Mouse (Mus musculus): ENCODE results near the gene Krt17. TPM values are rescaled to one million over a fixed set of nuclear protein-coding genes. Genes with fewer than 3 reads are reported as not detected.
"Not testable (repeated sequence)": the region's sequence is repeated elsewhere in the genome, so short reads cannot be mapped to it uniquely, and the experiment has no call there.

The Krt17 gene
- polyA plus RNA-seq (2014; fragmentation: Nextera tagmentation; extraction: Ambion mirVana): 129 and 152 TPM in 2 replicates

GRCm38 (mm10) chr11:100260514-100261234, at the start of gene Krt17:
Gene Krt17 (minus strand): TSS chr11:100261029.
- no peaks in the 10 kb centered on the region for H3K9me3 ChIP-seq (ENCODE audit: control insufficient read depth, low read length)
- DNase-seq (ENCODE audit: low spot score): peak; percentile 69
- peak within 1 kb of the TSS; percentile 2; the same call in 1 of the 2 replicates for H3K4me3 ChIP-seq (ENCODE audit: low read depth, low read length)
- H3K36me3 ChIP-seq (ENCODE audit: control insufficient read depth, insufficient read depth, low read length): no peaks in the 10 kb centered on the region
- H3K27me3 ChIP-seq (replicated peaks; ENCODE audit: control insufficient read depth, insufficient read depth, low read length): no peaks in the 10 kb centered on the region
- H3K27ac ChIP-seq (replicated peaks; ENCODE audit: low read depth, low read length): peak within 1 kb of the TSS; percentile 22; the same call in 1 of the 2 replicates
- no peak for ATAC-seq (ENCODE audit: low read depth)
- H3K9ac ChIP-seq (ENCODE audit: low read depth, low read length): no peak within 1 kb of the TSS
- peak within 1 kb of the TSS; percentile 11; the same call in 1 of the 2 replicates for H3K4me2 ChIP-seq (ENCODE audit: low read depth, low read length)
- no peaks in the 10 kb centered on the region for H3K4me1 ChIP-seq (ENCODE audit: control insufficient read depth, insufficient read depth, low read length)
- WGBS: 72% methylated on average over 21 of the region's 21 CpGs

- H3K36me3 ChIP-seq (ENCODE audit: control insufficient read depth, insufficient read depth, low read length); H3K4me3 ChIP-seq (ENCODE audit: low read depth, low read length); H3K27me3 ChIP-seq (replicated peaks; ENCODE audit: control insufficient read depth, insufficient read depth, low read length); H3K4me2 ChIP-seq (ENCODE audit: low read depth, low read length); ATAC-seq (ENCODE audit: low read depth); H3K9ac ChIP-seq (ENCODE audit: low read depth, low read length); H3K27ac ChIP-seq (replicated peaks; ENCODE audit: low read depth, low read length); H3K4me1 ChIP-seq (ENCODE audit: control insufficient read depth, insufficient read depth, low read length); DNase-seq (ENCODE audit: low spot score); H3K9me3 ChIP-seq (ENCODE audit: control insufficient read depth, low read length): not testable (repeated sequence)
- 94% methylated on average over 6 of the region's 6 CpGs for WGBS
These were observed 47.8 kb upstream of the Krt17 start for GRCm38 (mm10) chr11:100308672-100309071.

GRCm38 (mm10) chr11:100307900-100308299, 47.1 kb upstream of the Krt17 start:
- ATAC-seq (ENCODE audit: low read depth): no peak

GRCm38 (mm10) chr11:100301292-100301691, 40.5 kb upstream of the Krt17 start:
- H3K4me3 ChIP-seq (ENCODE audit: low read depth, low read length): no peak overlapping the region
- H3K4me2 ChIP-seq (ENCODE audit: low read depth, low read length): no peak overlapping the region
- no peak for ATAC-seq (ENCODE audit: low read depth)
- no peak overlapping the region for H3K27ac ChIP-seq (replicated peaks; ENCODE audit: low read depth, low read length)
- no peaks in the 10 kb centered on the region for H3K4me1 ChIP-seq (ENCODE audit: control insufficient read depth, insufficient read depth, low read length)
- no peak for DNase-seq (ENCODE audit: low spot score)
- no peaks in the 10 kb centered on the region for H3K36me3 ChIP-seq (ENCODE audit: control insufficient read depth, insufficient read depth, low read length)
- 88% methylated on average over 5 of the region's 5 CpGs for WGBS
- H3K9ac ChIP-seq (ENCODE audit: low read depth, low read length): no peak overlapping the region
- no peaks in the 10 kb centered on the region for H3K9me3 ChIP-seq (ENCODE audit: control insufficient read depth, low read length)
- no peaks in the 10 kb centered on the region for H3K27me3 ChIP-seq (replicated peaks; ENCODE audit: control insufficient read depth, insufficient read depth, low read length)

More at GRCm38 (mm10) chr11:100307900-100308299, 47.1 kb upstream of the Krt17 start:
- 85% methylated on average over 5 of the region's 5 CpGs for WGBS
- no peak overlapping the region for H3K9ac ChIP-seq (ENCODE audit: low read depth, low read length)
- no peaks in the 10 kb centered on the region for H3K27me3 ChIP-seq (replicated peaks; ENCODE audit: control insufficient read depth, insufficient read depth, low read length)
- H3K27ac ChIP-seq (replicated peaks; ENCODE audit: low read depth, low read length): no peak overlapping the region
- no peak for DNase-seq (ENCODE audit: low spot score)
- no peak overlapping the region for H3K4me2 ChIP-seq (ENCODE audit: low read depth, low read length)
- H3K36me3 ChIP-seq (ENCODE audit: control insufficient read depth, insufficient read depth, low read length): no peaks in the 10 kb centered on the region
- no peaks in the 10 kb centered on the region for H3K9me3 ChIP-seq (ENCODE audit: control insufficient read depth, low read length)
- no peak overlapping the region for H3K4me3 ChIP-seq (ENCODE audit: low read depth, low read length)
- no peaks in the 10 kb centered on the region for H3K4me1 ChIP-seq (ENCODE audit: control insufficient read depth, insufficient read depth, low read length)

GRCm38 (mm10) chr11:100300293-100300692, 39.5 kb upstream of the Krt17 start:
- Histone ChIP-seq H3K27ac (replicated peaks; ENCODE audit: low read depth, low read length) (no peak overlapping the region), H3K4me2 (ENCODE audit: low read depth, low read length) (0 out of 2 replicates have a peak overlapping the region, but pooled peaks have one; percentile 5), H3K27me3 (replicated peaks; ENCODE audit: control insufficient read depth, insufficient read depth, low read length) (no peaks in the 10 kb centered on the region), H3K36me3 (ENCODE audit: control insufficient read depth, insufficient read depth, low read length) (no peaks in the 10 kb centered on the region), H3K9me3 (ENCODE audit: control insufficient read depth, low read length) (no peaks in the 10 kb centered on the region), H3K4me1 (ENCODE audit: control insufficient read depth, insufficient read depth, low read length) (no peaks in the 10 kb centered on the region), H3K9ac (ENCODE audit: low read depth, low read length) (no peak overlapping the region), H3K4me3 (ENCODE audit: low read depth, low read length) (no peak overlapping the region)
- DNase-seq (ENCODE audit: low spot score) (peak; percentile 33), ATAC-seq (ENCODE audit: low read depth) (no peak)
- WGBS: 13% methylated on average over 5 of the region's 5 CpGs

- DNase-seq (ENCODE audit: low spot score) (peak; percentile 57), ATAC-seq (ENCODE audit: low read depth) (peak; percentile 38; the same call in 1 of the 2 replicates)
- H3K4me2 ChIP-seq (ENCODE audit: low read depth, low read length): peak overlapping the region; percentile 43
- no peaks in the 10 kb centered on the region for H3K27me3 ChIP-seq (replicated peaks; ENCODE audit: control insufficient read depth, insufficient read depth, low read length)
- H3K4me1 ChIP-seq (ENCODE audit: control insufficient read depth, insufficient read depth, low read length): no peaks in the 10 kb centered on the region
- no peaks in the 10 kb centered on the region for H3K9me3 ChIP-seq (ENCODE audit: control insufficient read depth, low read length)
- no peaks in the 10 kb centered on the region for H3K36me3 ChIP-seq (ENCODE audit: control insufficient read depth, insufficient read depth, low read length)
- 17% methylated on average over 18 of the region's 18 CpGs for WGBS
- no peak overlapping the region for H3K9ac ChIP-seq (ENCODE audit: low read depth, low read length)
- 0 out of 2 replicates have a peak overlapping the region, but pooled peaks have one; percentile 2 for H3K4me3 ChIP-seq (ENCODE audit: low read depth, low read length)
- no peak overlapping the region for H3K27ac ChIP-seq (replicated peaks; ENCODE audit: low read depth, low read length)
These were observed 37.6 kb upstream of the Krt17 start for GRCm38 (mm10) chr11:100298274-100299036.

- no peak overlapping the region for H3K9ac ChIP-seq (ENCODE audit: low read depth, low read length)
- no peaks in the 10 kb centered on the region for H3K36me3 ChIP-seq (ENCODE audit: control insufficient read depth, insufficient read depth, low read length)
- 0 out of 2 replicates have a peak overlapping the region, but pooled peaks have one; percentile 2 for H3K4me3 ChIP-seq (ENCODE audit: low read depth, low read length)
- H3K4me1 ChIP-seq (ENCODE audit: control insufficient read depth, insufficient read depth, low read length): no peaks in the 10 kb centered on the region
- no peak for DNase-seq (ENCODE audit: low spot score)
- 41% methylated on average over 5 of the region's 5 CpGs for WGBS
- no peak for ATAC-seq (ENCODE audit: low read depth)
- no peak overlapping the region for H3K27ac ChIP-seq (replicated peaks; ENCODE audit: low read depth, low read length)
- H3K9me3 ChIP-seq (ENCODE audit: control insufficient read depth, low read length): no peaks in the 10 kb centered on the region
- H3K27me3 ChIP-seq (replicated peaks; ENCODE audit: control insufficient read depth, insufficient read depth, low read length): no peaks in the 10 kb centered on the region
- peak overlapping the region; percentile 43 for H3K4me2 ChIP-seq (ENCODE audit: low read depth, low read length)
These were observed 37.0 kb upstream of the Krt17 start for GRCm38 (mm10) chr11:100297801-100298200.

GRCm38 (mm10) chr11:100295308-100295707, 34.5 kb upstream of the Krt17 start:
- H3K4me1 ChIP-seq (ENCODE audit: control insufficient read depth, insufficient read depth, low read length): peaks cover 5% of the 10 kb centered on the region
- H3K9me3 ChIP-seq (ENCODE audit: control insufficient read depth, low read length): no peaks in the 10 kb centered on the region
- no peaks in the 10 kb centered on the region for H3K27me3 ChIP-seq (replicated peaks; ENCODE audit: control insufficient read depth, insufficient read depth, low read length)
- H3K4me2 ChIP-seq (ENCODE audit: low read depth, low read length): no peak overlapping the region
- peak; percentile 86 for DNase-seq (ENCODE audit: low spot score)
- no peak overlapping the region for H3K9ac ChIP-seq (ENCODE audit: low read depth, low read length)
- no peaks in the 10 kb centered on the region for H3K36me3 ChIP-seq (ENCODE audit: control insufficient read depth, insufficient read depth, low read length)
- H3K27ac ChIP-seq (replicated peaks; ENCODE audit: low read depth, low read length): no peak overlapping the region
- no peak overlapping the region for H3K4me3 ChIP-seq (ENCODE audit: low read depth, low read length)
- WGBS: 9% methylated on average over 10 of the region's 10 CpGs
- ATAC-seq (ENCODE audit: low read depth): peak; percentile 49

All from embryonic facial prominence, embryonic 14.5 days (tissue).